Mouse (Mus musculus): ENCODE data around the gene Zfp36. TPM values are rescaled to one million over a fixed set of nuclear protein-coding genes. Genes with fewer than 3 reads are reported as not detected.
A peak's percentile ranks its signal among the peaks of the same experiment; 100 is the strongest.

Zfp36 gene
- polyA plus RNA-seq, 1 experiment: 23.4 TPM

DNA sequence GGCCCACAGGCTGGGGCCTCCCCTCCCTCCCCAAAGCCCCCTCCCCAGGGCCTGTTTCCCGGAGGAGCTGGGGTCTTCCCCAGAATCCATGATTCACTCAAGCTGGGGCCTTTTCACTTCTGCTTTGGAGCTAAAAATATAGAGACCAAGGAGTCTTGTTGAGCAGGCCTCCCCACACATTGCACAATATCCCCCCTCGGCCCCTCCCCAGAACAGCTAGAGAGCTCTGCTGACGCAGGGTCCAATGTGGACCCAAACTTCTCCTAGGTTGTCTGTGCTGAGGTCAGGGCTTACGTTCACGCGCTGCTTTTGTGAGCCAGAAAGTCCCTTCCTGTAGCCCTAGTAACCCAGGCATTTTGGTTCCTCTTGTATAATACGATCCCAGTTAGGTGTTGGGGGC lies 6.0 kb upstream of the Zfp36 start:
- Histone ChIP-seq H3K27ac (ENCODE audit: insufficient read depth, low read length) (no peak overlapping the region), H3K4me3 (ENCODE audit: insufficient read depth, low read length) (no peak overlapping the region), H3K4me1 (ENCODE audit: control insufficient read depth, insufficient read depth, low read length) (peaks cover 8% of the 10 kb centered on the region; the same call in 1 of the 2 replicates)
- TF ChIP-seq CTCF (IDR thresholded peaks at IDR 0.05; ENCODE audit: borderline replicate concordance, insufficient read depth, low read length): no peak
- no peak for TF ChIP-seq POLR2A (IDR thresholded peaks at IDR 0.05; ENCODE audit: low read depth, low read length)

DNA sequence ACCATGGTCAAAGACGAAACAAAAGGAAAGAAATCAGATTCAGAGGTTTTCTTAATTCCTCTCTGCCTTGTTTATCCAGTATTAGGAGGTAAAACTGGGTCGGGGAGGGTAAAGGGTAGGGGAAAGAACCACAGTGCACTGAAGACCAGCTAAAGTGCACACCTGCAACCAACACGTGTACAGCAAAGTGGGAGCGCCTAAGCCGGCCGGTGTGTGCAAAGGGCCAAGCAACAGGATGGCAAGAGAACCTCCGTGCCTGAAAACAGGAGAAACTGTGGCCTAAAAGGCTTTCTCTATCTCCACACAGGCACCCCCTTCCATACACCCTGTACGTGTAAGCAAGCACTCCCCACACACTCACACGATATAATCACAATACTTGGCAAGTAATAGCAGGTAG lies 5.1 kb upstream of the Zfp36 start:
- Histone ChIP-seq H3K27ac (ENCODE audit: insufficient read depth, low read length) (no peak overlapping the region), H3K4me3 (ENCODE audit: insufficient read depth, low read length) (no peak overlapping the region), H3K4me1 (ENCODE audit: control insufficient read depth, insufficient read depth, low read length) (peaks cover 10% of the 10 kb centered on the region; the same call in 1 of the 2 replicates)
- TF ChIP-seq POLR2A (IDR thresholded peaks at IDR 0.05; ENCODE audit: low read depth, low read length) (no peak), CTCF (IDR thresholded peaks at IDR 0.05; ENCODE audit: borderline replicate concordance, insufficient read depth, low read length) (no peak)

GRCm38 (mm10) chr7:28384162-28384561 lies 4.1 kb upstream of the Zfp36 start:
- Histone ChIP-seq H3K27ac (ENCODE audit: insufficient read depth, low read length) (no peak overlapping the region), H3K4me1 (ENCODE audit: control insufficient read depth, insufficient read depth, low read length) (peaks cover 10% of the 10 kb centered on the region; the same call in 1 of the 2 replicates), H3K4me3 (ENCODE audit: insufficient read depth, low read length) (no peak overlapping the region)
- no peak for TF ChIP-seq POLR2A (IDR thresholded peaks at IDR 0.05; ENCODE audit: low read depth, low read length)
- TF ChIP-seq CTCF (IDR thresholded peaks at IDR 0.05; ENCODE audit: borderline replicate concordance, insufficient read depth, low read length): no peak

DNA sequence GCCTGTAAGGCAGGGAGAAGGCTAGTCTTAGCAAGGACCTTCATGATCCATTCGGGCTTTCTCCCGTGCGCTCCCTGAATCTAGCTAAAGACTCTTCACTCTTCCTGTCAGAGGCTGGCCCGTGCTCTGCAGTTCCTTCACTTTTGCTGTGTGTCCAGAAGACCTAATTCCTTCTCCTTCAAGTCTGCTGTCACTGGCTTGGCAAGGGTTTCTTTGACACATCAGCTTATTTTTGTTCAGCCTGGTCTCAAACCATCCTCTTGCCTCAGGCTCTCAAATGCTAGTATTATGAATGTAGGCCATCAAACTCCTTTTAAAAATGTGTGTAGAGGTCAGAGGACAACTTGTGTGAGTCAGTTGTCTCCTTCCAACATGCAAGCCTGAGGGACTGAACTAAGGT lies 3.6 kb upstream of the Zfp36 start:
- Histone ChIP-seq H3K27ac (ENCODE audit: insufficient read depth, low read length) (no peak overlapping the region), H3K4me1 (ENCODE audit: control insufficient read depth, insufficient read depth, low read length) (peaks cover 10% of the 10 kb centered on the region; the same call in 1 of the 2 replicates), H3K4me3 (ENCODE audit: insufficient read depth, low read length) (no peak overlapping the region)
- no peak for TF ChIP-seq POLR2A (IDR thresholded peaks at IDR 0.05; ENCODE audit: low read depth, low read length)

DNA sequence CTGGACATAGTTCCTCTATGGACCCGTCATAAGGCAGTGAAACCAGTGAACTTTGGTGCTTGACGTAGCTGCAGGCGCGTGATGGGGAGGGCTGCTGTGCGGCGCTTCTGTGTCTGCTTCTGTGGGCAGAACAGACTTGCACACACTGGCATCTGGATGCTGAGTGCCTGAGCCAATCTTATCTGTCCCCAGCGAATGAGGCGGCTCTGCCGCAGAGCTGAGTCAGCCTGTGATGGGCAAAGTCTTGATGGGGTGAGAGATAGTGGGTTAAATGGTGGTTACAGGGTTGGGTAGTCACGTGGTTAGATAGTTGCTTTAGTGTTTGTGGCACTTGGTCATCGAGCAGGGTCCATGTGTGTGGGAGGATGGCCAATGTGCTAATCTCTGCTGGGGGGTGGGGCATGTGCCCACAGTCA lies 2.9 kb upstream of the Zfp36 start:
- Histone ChIP-seq H3K27ac (ENCODE audit: insufficient read depth, low read length) (peak overlapping the region; percentile 99; the same call in 1 of the 2 replicates), H3K4me1 (ENCODE audit: control insufficient read depth, insufficient read depth, low read length) (peaks cover 10% of the 10 kb centered on the region; the same call in 1 of the 2 replicates), H3K4me3 (ENCODE audit: insufficient read depth, low read length) (no peak overlapping the region)
- TF ChIP-seq POLR2A (IDR thresholded peaks at IDR 0.05; ENCODE audit: low read depth, low read length) (no peak), CTCF (IDR thresholded peaks at IDR 0.05; ENCODE audit: borderline replicate concordance, insufficient read depth, low read length) (no peak)

DNA sequence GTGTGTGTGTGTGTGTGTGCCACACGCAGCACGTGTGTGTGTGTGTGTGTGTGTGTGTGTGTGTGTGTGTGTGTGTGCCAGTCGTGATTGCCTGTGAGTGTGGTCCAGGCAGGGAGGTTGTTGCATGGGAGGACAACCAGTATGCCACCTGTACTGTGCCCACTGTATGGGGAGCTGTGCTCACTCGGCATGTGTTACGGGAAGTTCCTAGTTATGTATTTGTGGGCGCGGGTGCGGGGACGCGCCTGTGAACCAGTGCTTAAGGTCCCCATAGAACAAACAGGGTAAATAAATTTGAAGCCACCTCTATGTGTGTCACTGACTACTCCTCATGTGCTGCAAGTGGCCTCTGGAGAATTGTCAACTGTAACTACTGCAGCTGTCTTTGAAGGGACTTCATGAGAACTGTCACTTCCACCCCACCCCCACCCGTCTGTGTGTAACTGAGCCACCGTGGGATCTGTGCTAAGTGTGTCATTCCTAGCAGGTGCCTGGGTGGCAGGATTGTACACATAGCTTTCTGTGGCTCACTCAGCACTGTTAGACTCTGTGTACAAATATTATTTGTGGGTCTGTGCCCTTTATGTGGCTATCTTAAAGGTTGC lies 2.4 kb upstream of the Zfp36 start:
- Histone ChIP-seq H3K27ac (ENCODE audit: insufficient read depth, low read length) (peak overlapping the region; percentile 99), H3K4me1 (ENCODE audit: control insufficient read depth, insufficient read depth, low read length) (peaks cover 10% of the 10 kb centered on the region; the same call in 1 of the 2 replicates), H3K4me3 (ENCODE audit: insufficient read depth, low read length) (no peak overlapping the region)
- no peak for TF ChIP-seq CTCF (IDR thresholded peaks at IDR 0.05; ENCODE audit: borderline replicate concordance, insufficient read depth, low read length)
- no peak; the same call in 1 of the 2 replicates for TF ChIP-seq POLR2A (IDR thresholded peaks at IDR 0.05; ENCODE audit: low read depth, low read length)

DNA sequence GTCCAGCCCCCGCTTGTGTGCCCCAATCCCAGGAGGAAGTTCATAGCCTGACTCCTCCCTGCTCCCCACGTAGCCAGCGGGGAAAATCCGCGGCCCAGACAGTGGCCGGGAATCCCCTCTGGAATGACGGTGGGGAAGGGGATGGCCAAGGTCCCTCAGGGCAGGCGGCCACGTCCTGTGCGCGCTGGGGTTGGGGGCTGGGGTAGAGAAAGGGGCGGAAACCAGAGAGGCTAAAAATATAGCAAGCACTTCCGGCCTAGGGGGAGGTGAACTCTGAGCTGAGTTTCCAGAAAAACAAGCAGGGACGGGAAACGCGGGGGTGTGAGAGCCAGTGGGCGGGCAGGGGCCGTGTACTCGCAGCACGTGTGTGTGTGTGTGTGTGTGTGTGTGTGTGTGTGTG lies 1.9 kb upstream of the Zfp36 start:
- TF ChIP-seq CTCF (IDR thresholded peaks at IDR 0.05; ENCODE audit: borderline replicate concordance, insufficient read depth, low read length): no peak
- TF ChIP-seq POLR2A (IDR thresholded peaks at IDR 0.05; ENCODE audit: low read depth, low read length): no peak
- Histone ChIP-seq H3K27ac (ENCODE audit: insufficient read depth, low read length) (peak overlapping the region; percentile 99), H3K4me1 (ENCODE audit: control insufficient read depth, insufficient read depth, low read length) (peaks cover 10% of the 10 kb centered on the region; the same call in 1 of the 2 replicates), H3K4me3 (ENCODE audit: insufficient read depth, low read length) (peak overlapping the region; percentile 24)

- TF ChIP-seq POLR2A (IDR thresholded peaks at IDR 0.05; ENCODE audit: low read depth, low read length) (peak; percentile 47), CTCF (IDR thresholded peaks at IDR 0.05; ENCODE audit: borderline replicate concordance, insufficient read depth, low read length) (no peak)
- peak overlapping the region; percentile 24 for H3K4me3 ChIP-seq (ENCODE audit: insufficient read depth, low read length)
- H3K27ac ChIP-seq (ENCODE audit: insufficient read depth, low read length): peak overlapping the region; percentile 99
- H3K4me1 ChIP-seq (ENCODE audit: control insufficient read depth, insufficient read depth, low read length): peaks cover 10% of the 10 kb centered on the region; the same call in 1 of the 2 replicates
These were observed 1.2 kb upstream of the Zfp36 start for GRCm38 (mm10) chr7:28381017-28381790.

DNA sequence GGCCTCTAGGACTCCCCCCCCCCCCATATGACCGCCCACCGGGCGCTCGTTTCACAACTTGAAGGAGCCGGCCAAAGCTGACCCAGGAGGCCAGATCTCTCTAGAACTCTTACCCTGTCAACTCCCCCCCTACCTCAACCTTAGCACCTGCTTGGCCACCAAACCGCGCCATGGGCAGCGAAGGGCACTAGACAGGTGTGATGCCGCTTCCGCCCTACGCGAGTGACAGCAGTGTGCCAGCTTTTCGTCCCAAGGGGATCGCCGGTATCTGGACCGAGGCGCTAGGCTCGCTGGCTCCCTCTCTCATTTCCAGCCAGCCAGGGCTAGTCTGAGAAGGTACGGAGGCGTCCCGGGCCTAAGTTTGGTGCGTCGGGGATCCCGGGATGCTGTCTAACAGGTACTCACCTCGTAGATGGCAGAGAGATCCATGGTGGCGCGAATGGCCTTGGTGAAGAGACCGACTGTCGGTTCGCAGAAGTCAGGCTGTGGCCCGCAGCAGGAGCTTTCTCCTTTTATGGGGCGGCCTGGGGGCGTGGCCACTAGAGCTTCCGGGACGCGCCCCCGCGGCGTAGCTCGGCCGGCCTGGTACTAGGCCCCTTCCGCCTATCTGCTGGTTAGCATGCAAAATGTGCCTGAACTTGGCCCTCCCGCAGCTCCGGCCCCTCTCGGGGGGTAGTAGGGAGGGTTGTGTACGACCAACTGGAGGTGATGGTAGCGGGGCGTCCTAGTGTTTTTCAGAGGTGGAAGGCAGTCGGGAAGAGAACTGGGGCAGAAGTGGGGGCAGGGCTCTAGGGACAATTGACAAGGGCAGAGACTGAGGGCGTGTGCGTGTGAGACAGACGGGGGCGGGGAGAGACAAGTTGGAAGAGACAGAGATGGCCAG lies 1.0 kb downstream of the Zfp36 start:
- Histone ChIP-seq H3K4me3 (ENCODE audit: insufficient read depth, low read length) (peak overlapping the region; percentile 87), H3K27ac (ENCODE audit: insufficient read depth, low read length) (peak overlapping the region; percentile 79), H3K4me1 (ENCODE audit: control insufficient read depth, insufficient read depth, low read length) (peaks cover 10% of the 10 kb centered on the region; the same call in 1 of the 2 replicates)
- TF ChIP-seq CTCF (IDR thresholded peaks at IDR 0.05; ENCODE audit: borderline replicate concordance, insufficient read depth, low read length): no peak
- TF ChIP-seq POLR2A (IDR thresholded peaks at IDR 0.05; ENCODE audit: low read depth, low read length): peak; percentile 100
